Mouse (Mus musculus): ENCODE results near the gene Ebpl. TPM values are rescaled to one million over a fixed set of nuclear protein-coding genes. Genes with fewer than 3 reads are reported as not detected.
"Not testable (repeated sequence)": the region's sequence is repeated elsewhere in the genome, so short reads cannot be mapped to it uniquely, and the experiment has no call there.

Gene Ebpl
- polyA plus RNA-seq, 1 experiment from 2014 or later, result 11.1 TPM

GRCm38 (mm10) chr14:61330996-61331561 lies 29.2 kb downstream of the Ebpl start:
- ATAC-seq, result peak; percentile 70
- Histone ChIP-seq H3K9me3 (ENCODE audit: control insufficient read depth) (no peaks in the 10 kb centered on the region), H3K36me3 (ENCODE audit: control insufficient read depth, insufficient read depth) (no peaks in the 10 kb centered on the region), H3K9ac (ENCODE audit: low read depth, low read length) (no peak overlapping the region), H3K27ac (ENCODE audit: low read depth, low read length) (no peak overlapping the region), H3K4me3 (ENCODE audit: low read depth, low read length) (no peak overlapping the region), H3K4me2 (replicated peaks; ENCODE audit: low read depth) (peak overlapping the region; percentile 27), H3K4me1 (replicated peaks; ENCODE audit: control insufficient read depth, insufficient read depth, low read length) (no peaks in the 10 kb centered on the region), H3K27me3 (replicated peaks; ENCODE audit: control insufficient read depth, insufficient read depth, low read length) (no peaks in the 10 kb centered on the region)
- WGBS, result 18% methylated on average over 13 of the region's 13 CpGs
- peak; percentile 96 for TF ChIP-seq CTCF (IDR thresholded peaks at IDR 0.05; ENCODE audit: low read depth)

- H3K4me1 ChIP-seq (replicated peaks; ENCODE audit: control insufficient read depth, insufficient read depth, low read length), result no peaks in the 10 kb centered on the region
- no peak overlapping the region for H3K27ac ChIP-seq (ENCODE audit: low read depth, low read length)
- H3K36me3 ChIP-seq (ENCODE audit: control insufficient read depth, insufficient read depth), result no peaks in the 10 kb centered on the region
- no peak overlapping the region for H3K9ac ChIP-seq (ENCODE audit: low read depth, low read length)
- no peak overlapping the region for H3K4me2 ChIP-seq (replicated peaks; ENCODE audit: low read depth)
- TF ChIP-seq CTCF (IDR thresholded peaks at IDR 0.05; ENCODE audit: low read depth), result no peak
- no peak overlapping the region for H3K4me3 ChIP-seq (ENCODE audit: low read depth, low read length)
- H3K27me3 ChIP-seq (replicated peaks; ENCODE audit: control insufficient read depth, insufficient read depth, low read length), result no peaks in the 10 kb centered on the region
- ATAC-seq, result no peak
- WGBS, result 81% methylated on average over 11 of the region's 11 CpGs
- H3K9me3 ChIP-seq (ENCODE audit: control insufficient read depth), result no peaks in the 10 kb centered on the region
These were observed 29.6 kb downstream of the Ebpl start for GRCm38 (mm10) chr14:61330591-61330990.

GRCm38 (mm10) chr14:61327618-61328450 lies 32.4 kb downstream of the Ebpl start:
- no peak overlapping the region for H3K9ac ChIP-seq (ENCODE audit: low read depth, low read length)

GRCm38 (mm10) chr14:61327007-61327406 lies 33.2 kb downstream of the Ebpl start:
- not testable (repeated sequence) for H3K4me1 ChIP-seq (replicated peaks; ENCODE audit: control insufficient read depth, insufficient read depth, low read length); H3K27me3 ChIP-seq (replicated peaks; ENCODE audit: control insufficient read depth, insufficient read depth, low read length); H3K9me3 ChIP-seq (ENCODE audit: control insufficient read depth); H3K4me3 ChIP-seq (ENCODE audit: low read depth, low read length); H3K27ac ChIP-seq (ENCODE audit: low read depth, low read length); H3K9ac ChIP-seq (ENCODE audit: low read depth, low read length); H3K4me2 ChIP-seq (replicated peaks; ENCODE audit: low read depth); H3K36me3 ChIP-seq (ENCODE audit: control insufficient read depth, insufficient read depth); ATAC-seq
- peak; percentile 33; the same call in 1 of the 2 replicates for TF ChIP-seq CTCF (IDR thresholded peaks at IDR 0.05; ENCODE audit: low read depth)
- 34% methylated on average over 6 of the region's 6 CpGs for WGBS

More at GRCm38 (mm10) chr14:61327618-61328450, 32.4 kb downstream of the Ebpl start:
- peak; percentile 36; the same call in 1 of the 2 replicates for TF ChIP-seq CTCF (IDR thresholded peaks at IDR 0.05; ENCODE audit: low read depth)
- H3K4me2 ChIP-seq (replicated peaks; ENCODE audit: low read depth), result peak overlapping the region; percentile 44
- no peak overlapping the region for H3K4me3 ChIP-seq (ENCODE audit: low read depth, low read length)
- H3K27me3 ChIP-seq (replicated peaks; ENCODE audit: control insufficient read depth, insufficient read depth, low read length), result no peaks in the 10 kb centered on the region
- 38% methylated on average over 19 of the region's 19 CpGs for WGBS
- H3K27ac ChIP-seq (ENCODE audit: low read depth, low read length), result no peak overlapping the region
- H3K36me3 ChIP-seq (ENCODE audit: control insufficient read depth, insufficient read depth), result no peaks in the 10 kb centered on the region
- no peaks in the 10 kb centered on the region for H3K9me3 ChIP-seq (ENCODE audit: control insufficient read depth)
- no peaks in the 10 kb centered on the region for H3K4me1 ChIP-seq (replicated peaks; ENCODE audit: control insufficient read depth, insufficient read depth, low read length)
- peak; percentile 63; the same call in 1 of the 2 replicates for ATAC-seq

- ATAC-seq, result no peak
- H3K27ac ChIP-seq (ENCODE audit: low read depth, low read length), result no peak overlapping the region
- no peaks in the 10 kb centered on the region for H3K36me3 ChIP-seq (ENCODE audit: control insufficient read depth, insufficient read depth)
- H3K27me3 ChIP-seq (replicated peaks; ENCODE audit: control insufficient read depth, insufficient read depth, low read length), result no peaks in the 10 kb centered on the region
- WGBS, result 74% methylated on average over 1 of the region's 1 CpGs
- no peak for TF ChIP-seq CTCF (IDR thresholded peaks at IDR 0.05; ENCODE audit: low read depth)
- H3K4me2 ChIP-seq (replicated peaks; ENCODE audit: low read depth), result no peak overlapping the region
- H3K4me1 ChIP-seq (replicated peaks; ENCODE audit: control insufficient read depth, insufficient read depth, low read length), result no peaks in the 10 kb centered on the region
- no peak overlapping the region for H3K9ac ChIP-seq (ENCODE audit: low read depth, low read length)
- no peak overlapping the region for H3K4me3 ChIP-seq (ENCODE audit: low read depth, low read length)
- no peaks in the 10 kb centered on the region for H3K9me3 ChIP-seq (ENCODE audit: control insufficient read depth)
These were observed 37.5 kb downstream of the Ebpl start for GRCm38 (mm10) chr14:61322740-61323139.

- H3K9ac ChIP-seq (ENCODE audit: low read depth, low read length), result no peak overlapping the region
- no peak overlapping the region for H3K4me2 ChIP-seq (replicated peaks; ENCODE audit: low read depth)
- no peak for TF ChIP-seq CTCF (IDR thresholded peaks at IDR 0.05; ENCODE audit: low read depth)
- 60% methylated on average over 4 of the region's 4 CpGs for WGBS
- no peaks in the 10 kb centered on the region for H3K27me3 ChIP-seq (replicated peaks; ENCODE audit: control insufficient read depth, insufficient read depth, low read length)
- no peaks in the 10 kb centered on the region for H3K36me3 ChIP-seq (ENCODE audit: control insufficient read depth, insufficient read depth)
- no peaks in the 10 kb centered on the region for H3K4me1 ChIP-seq (replicated peaks; ENCODE audit: control insufficient read depth, insufficient read depth, low read length)
- peak; percentile 72; the same call in 1 of the 2 replicates for ATAC-seq
- H3K9me3 ChIP-seq (ENCODE audit: control insufficient read depth), result no peaks in the 10 kb centered on the region
- H3K27ac ChIP-seq (ENCODE audit: low read depth, low read length), result peak overlapping the region; percentile 71; the same call in 1 of the 2 replicates
- H3K4me3 ChIP-seq (ENCODE audit: low read depth, low read length), result no peak overlapping the region
These were observed 39.0 kb downstream of the Ebpl start for GRCm38 (mm10) chr14:61321200-61321599.

All from intestine, postnatal 0 days (tissue).